ENCODE assay signal across 1 mouse cellular context in the genomic region with DNA sequence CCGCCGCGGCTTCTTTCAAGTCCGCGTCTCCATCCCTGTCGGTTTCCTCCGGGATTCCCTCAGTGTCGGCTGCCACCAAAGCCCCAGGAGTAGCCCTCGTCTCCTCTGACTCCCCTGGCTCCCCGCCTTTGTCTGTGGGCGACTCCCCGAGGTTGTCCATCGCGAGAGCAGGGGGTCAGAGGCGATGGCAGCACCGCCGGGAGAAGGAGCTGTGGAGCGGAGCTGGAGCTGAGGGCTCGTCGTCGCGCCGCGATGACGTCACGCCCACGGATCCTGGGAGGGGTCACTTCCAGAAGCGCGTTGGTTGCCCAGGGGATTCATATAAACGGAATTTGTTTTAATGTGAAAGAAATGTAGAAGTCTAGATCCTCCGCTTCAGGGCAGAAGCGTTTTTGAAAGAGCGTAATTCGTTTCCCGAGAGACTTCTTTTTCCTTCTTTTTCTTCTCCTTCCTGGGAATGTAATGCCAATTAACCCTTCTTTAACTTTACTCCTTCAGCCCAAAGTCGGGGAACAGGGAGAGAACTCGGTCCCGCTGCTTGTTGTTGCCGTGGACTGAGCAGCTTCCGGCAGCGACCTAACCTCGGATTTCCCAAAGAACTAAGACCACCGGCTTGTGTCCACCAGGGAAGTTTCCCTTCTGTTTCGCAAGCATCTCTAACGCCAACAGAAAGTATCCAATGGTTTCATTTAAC.
TF ChIP-seq lines count a peak whose summit lies in the region.

No protein-coding gene starts in this region.

TF ChIP-seq in CH12.LX, 34 proteins besides CTCF, POLR2A, EP300 and RAD21 (continued from another document):
- TF ChIP-seq RCOR1 (conservative IDR thresholded peaks at IDR 0.05; ENCODE audit: low read depth, low read length) (no peak; the same call in 1 of the 2 replicates), JUN (IDR thresholded peaks at IDR 0.05; ENCODE audit: insufficient read depth, low read depth, low read length) (peak; percentile 31; the same call in 1 of the 2 replicates), ZKSCAN1 (IDR thresholded peaks at IDR 0.05; ENCODE audit: borderline replicate concordance, low read depth, low read length) (no peak), POLR2AphosphoS2 (IDR thresholded peaks at IDR 0.05; ENCODE audit: low read depth, low read length) (peak; percentile 62; the same call in 1 of the 2 replicates), SIN3A (IDR thresholded peaks at IDR 0.05; ENCODE audit: low read length) (peak; percentile 95), HCFC1 (IDR thresholded peaks at IDR 0.05; ENCODE audit: low read depth, low read length) (peak; percentile 94), ZMIZ1 (IDR thresholded peaks at IDR 0.05; ENCODE audit: low read depth, low read length) (peak; percentile 35; the same call in 1 of the 2 replicates), MAZ (IDR thresholded peaks at IDR 0.05; ENCODE audit: low read depth, low read length) (peak; percentile 75; the same call in 1 of the 2 replicates), TCF12 (IDR thresholded peaks at IDR 0.05; ENCODE audit: low read depth, low read length) (peak; percentile 66), IRF4 (IDR thresholded peaks at IDR 0.05; ENCODE audit: low read depth, low read length) (peak; percentile 50; the same call in 1 of the 2 replicates), NELFE (IDR thresholded peaks at IDR 0.05; ENCODE audit: low read depth, low read length) (peak; percentile 68), GABPA (IDR thresholded peaks at IDR 0.05; ENCODE audit: insufficient replicate concordance, low read depth, low read length) (peak; percentile 36; the same call in 1 of the 2 replicates), MAFK (IDR thresholded peaks at IDR 0.05; ENCODE audit: insufficient replicate concordance, low read length) (no peak), JUND (conservative IDR thresholded peaks at IDR 0.05; ENCODE audit: low read depth, low read length) (peak; percentile 54; the same call in 1 of the 2 replicates), MYC (IDR thresholded peaks at IDR 0.05; ENCODE audit: low read depth, low read length) (peak; percentile 20; the same call in 1 of the 2 replicates), BHLHE40 (IDR thresholded peaks at IDR 0.05; ENCODE audit: low read depth, low read length) (no peak), UBTF (IDR thresholded peaks at IDR 0.05; ENCODE audit: low read depth, low read length) (peak; percentile 48; the same call in 1 of the 2 replicates), MXI1 (IDR thresholded peaks at IDR 0.05; ENCODE audit: low read depth, low read length) (peak; percentile 84), ELF1 (IDR thresholded peaks at IDR 0.05; ENCODE audit: low read depth, low read length) (peak; percentile 77), E2F4 (IDR thresholded peaks at IDR 0.05; ENCODE audit: insufficient replicate concordance, low read depth, low read length) (no peak), USF1 (IDR thresholded peaks at IDR 0.05; ENCODE audit: low read depth, low read length) (no peak)
